In the genomic region with DNA sequence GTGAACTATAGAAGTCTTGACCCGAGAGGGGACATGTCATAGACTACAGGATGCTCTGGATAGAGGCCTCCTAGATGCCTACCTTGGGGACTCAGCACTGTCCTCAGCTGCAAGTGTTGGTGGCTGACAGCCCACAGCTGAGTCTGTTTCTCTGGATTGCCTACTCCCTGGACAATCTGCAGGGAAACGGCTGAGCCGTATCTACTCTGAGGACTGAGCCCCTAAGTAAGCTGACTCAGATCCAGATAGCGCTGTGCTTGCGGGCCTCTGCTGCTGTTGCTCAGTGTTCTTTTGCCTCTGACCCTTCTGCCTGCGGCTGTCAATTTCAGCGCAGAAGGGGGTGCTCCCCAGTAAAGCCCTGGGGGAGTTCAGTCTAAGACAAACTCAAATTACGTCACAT, we compare ENCODE assay signal across 24 mouse cellular contexts. TPM values are rescaled to one million over a fixed set of nuclear protein-coding genes. Genes with fewer than 3 reads are reported as not detected.
DNase-seq lines count a peak whose midpoint lies in the region; ATAC-seq and TF ChIP-seq lines count a peak whose summit lies in the region.
"Had no signal": no experiment of that assay in that cellular context is flagged by ENCODE, and none has a peak within 500 bp of the region (broad histone marks: within the 10 kb centered on the region; RNA-seq: fewer than 3 reads in every experiment).

No protein-coding gene starts in this region.

- H3K9me3 ChIP-seq in heart, embryonic 13.5 days, result no peaks in the 10 kb centered on the region
- no peaks in the 10 kb centered on the region for H3K9me3 ChIP-seq in MEL (replicated peaks; ENCODE audit: insufficient read depth, low read length)
- no peaks in the 10 kb centered on the region for H3K9me3 ChIP-seq in forebrain, postnatal 0 days (ENCODE audit: low read length)
- H3K9me3 ChIP-seq: heart, embryonic 10.5 days had no signal

- TF ChIP-seq RAD21 in MEL (IDR thresholded peaks at IDR 0.05; ENCODE audit: low read depth, low read length), result no peak

- 0 out of 2 replicates have a peak, but pooled peaks cover 5% of the 10 kb centered on the region for H3K27me3 ChIP-seq in heart, embryonic 13.5 days (replicated peaks)
- H3K27me3 ChIP-seq in MEL (ENCODE audit: control insufficient read depth in 1 of 2, insufficient read depth in 2 of 2, low read length in 2 of 2), result peaks cover 0 to 2% of the 10 kb centered on the region in 2 experiments; a peak in 1 of 4 replicates
- H3K27me3 ChIP-seq in forebrain, postnatal 0 days (ENCODE audit: insufficient read depth, low read length), result no peaks in the 10 kb centered on the region

- no peak overlapping the region for H3K4me3 ChIP-seq in heart, embryonic 13.5 days
- H3K4me3 ChIP-seq in MEL (ENCODE audit: control insufficient read depth in 1 of 2, insufficient read depth in 1 of 2, low read depth in 2 of 2, low read length in 2 of 2), result no peak overlapping the region
- H3K4me3 ChIP-seq in embryonic fibroblast, embryonic 13.5 days (ENCODE audit: insufficient read depth, low read length), result no peak overlapping the region
- H3K4me3 ChIP-seq in forebrain, postnatal 0 days (ENCODE audit: low read depth, low read length), result no peak overlapping the region
- H3K4me3 ChIP-seq: heart, embryonic 10.5 days had no signal

- no peaks in the 10 kb centered on the region for H3K36me3 ChIP-seq in heart, embryonic 13.5 days
- H3K36me3 ChIP-seq in MEL (ENCODE audit: control insufficient read depth in 1 of 2, insufficient read depth in 2 of 2, low read length in 2 of 2), result peaks cover 0 to 6% of the 10 kb centered on the region in 2 experiments; a peak in 2 of 4 replicates
- no peaks in the 10 kb centered on the region for H3K36me3 ChIP-seq in forebrain, postnatal 0 days (ENCODE audit: insufficient read depth)
- H3K36me3 ChIP-seq: heart, embryonic 10.5 days had no signal

- intact Hi-C loops in left cerebral cortex, postnatal 4 days (cut with DNase I), result no loop called here

- ATAC-seq in heart, embryonic 13.5 days (ENCODE audit: extremely low read depth, insufficient number of reproducible peaks, low FRiP score, low TSS enrichment), result no peak
- ATAC-seq in forebrain, postnatal 0 days, result no peak
- ATAC-seq: CD4-positive, CD25-positive, alpha-beta regulatory T cell, adult 4 months; forebrain, embryonic 14.5 days; hindbrain, postnatal 0 days; inflammation-experienced regulatory T-cells, adult 6 months; intestine, embryonic 16.5 days had no signal

- H3K27ac ChIP-seq in heart, embryonic 13.5 days (replicated peaks), result no peak overlapping the region
- peak overlapping the region; percentile 78 for H3K27ac ChIP-seq in MEL (ENCODE audit: control insufficient read depth, low read depth, low read length)
- 0 out of 2 replicates have a peak overlapping the region, but pooled peaks have one; percentile 26 for H3K27ac ChIP-seq in embryonic fibroblast, embryonic 13.5 days (ENCODE audit: insufficient read depth, low read length)
- no peak overlapping the region for H3K27ac ChIP-seq in forebrain, postnatal 0 days (ENCODE audit: low read depth, low read length)
- H3K27ac ChIP-seq: heart, embryonic 10.5 days; hindbrain, embryonic 14.5 days; hindbrain, postnatal 0 days had no signal

- no peak overlapping the region for H3K4me2 ChIP-seq in heart, embryonic 13.5 days
- H3K4me2 ChIP-seq in forebrain, postnatal 0 days (ENCODE audit: low read depth), result no peak overlapping the region
- H3K4me2 ChIP-seq: hindbrain, embryonic 14.5 days had no signal

- H3K79me2 ChIP-seq in MEL (ENCODE audit: control insufficient read depth, insufficient read depth, low read length, poor library complexity), result no peaks in the 10 kb centered on the region

- no peak for DNase-seq in heart, adult 18-20 months
- DNase-seq in MEL (ENCODE audit: low read depth, low spot score), result peak; percentile 17
- no peak for DNase-seq in forebrain, postnatal 0 days
- DNase-seq in left cerebral cortex, postnatal 4 days, result no peak
- DNase-seq: adrenal gland, adult 2 months; adrenal gland, postnatal 14 days; cerebellum, adult 11 months; cerebellum, adult 2 months; cerebellum, adult 9-11 months; cerebellum, postnatal 25 days; gastrocnemius, postnatal 10 days; gastrocnemius, postnatal 36 days; heart, postnatal 10 days; heart, postnatal 4 days; kidney, adult 18-20 months had no signal

- 0 out of 2 replicates have a peak overlapping the region, but pooled peaks have one; percentile 5 for H3K9ac ChIP-seq in heart, embryonic 13.5 days
- H3K9ac ChIP-seq in MEL (ENCODE audit: control insufficient read depth, low read depth, low read length, poor library complexity, severe bottlenecking), result peak overlapping the region; percentile 59
- no peak overlapping the region for H3K9ac ChIP-seq in forebrain, postnatal 0 days
- H3K9ac ChIP-seq: hindbrain, embryonic 14.5 days had no signal

- no peak for TF ChIP-seq CTCF in MEL (IDR thresholded peaks at IDR 0.05 in 2 of 3, conservative IDR thresholded peaks at IDR 0.05 in 1 of 3; ENCODE audit: control insufficient read depth in 1 of 3, insufficient read depth in 1 of 3, low read depth in 2 of 3, low read length in 3 of 3, poor library complexity in 1 of 3, severe bottlenecking in 1 of 3)
- TF ChIP-seq CTCF in embryonic fibroblast, embryonic 13.5 days (IDR thresholded peaks at IDR 0.05; ENCODE audit: borderline replicate concordance, insufficient read depth, low read length), result no peak
- TF ChIP-seq CTCF in forebrain, postnatal 0 days (IDR thresholded peaks at IDR 0.05; ENCODE audit: low read depth), result no peak

- 53% methylated on average over 8 of the region's 8 CpGs for WGBS in heart, embryonic 13.5 days
- WGBS in forebrain, postnatal 0 days, result 88% methylated on average over 8 of the region's 8 CpGs

- TF ChIP-seq POLR2A in MEL (IDR thresholded peaks at IDR 0.05; ENCODE audit: control insufficient read depth in 1 of 2, insufficient read depth in 1 of 2, low read depth in 1 of 2, low read length in 2 of 2, poor library complexity in 1 of 2), result no peak
- no peak for TF ChIP-seq POLR2A in embryonic fibroblast, embryonic 13.5 days (IDR thresholded peaks at IDR 0.05; ENCODE audit: low read depth, low read length)

- peaks cover 2% of the 10 kb centered on the region; the same call in 1 of the 2 replicates for H3K4me1 ChIP-seq in heart, embryonic 13.5 days
- peaks cover 0 to 7% of the 10 kb centered on the region in 2 experiments; a peak in 2 of 4 replicates for H3K4me1 ChIP-seq in MEL (ENCODE audit: control insufficient read depth in 1 of 2, insufficient read depth in 2 of 2, low read length in 2 of 2)
- H3K4me1 ChIP-seq in embryonic fibroblast, embryonic 13.5 days (ENCODE audit: control insufficient read depth, insufficient read depth, low read length), result no peaks in the 10 kb centered on the region
- H3K4me1 ChIP-seq in forebrain, postnatal 0 days (ENCODE audit: insufficient read depth), result no peaks in the 10 kb centered on the region

- TF ChIP-seq EP300 in MEL (IDR thresholded peaks at IDR 0.05; ENCODE audit: low read depth in 1 of 2, low read length in 2 of 2), result no peak

TF ChIP-seq in MEL, 35 proteins besides CTCF, POLR2A, EP300 and RAD21:
- TF ChIP-seq TBP (IDR thresholded peaks at IDR 0.05; ENCODE audit: low read depth, low read length) (no peak), NRF1 (IDR thresholded peaks at IDR 0.05; ENCODE audit: insufficient read depth, low read depth, low read length, poor library complexity, severe bottlenecking) (no peak), MYC (IDR thresholded peaks at IDR 0.05; ENCODE audit: low read depth, low read length) (no peak), HCFC1 (IDR thresholded peaks at IDR 0.05; ENCODE audit: low read depth, low read length) (no peak), MAZ (IDR thresholded peaks at IDR 0.05; ENCODE audit: low read depth, low read length) (no peak)

RNA-seq across cellular contexts. Expression of gene Osbp, which starts 7.9 kb away (rescaled TPM):
- polyA plus RNA-seq in heart, embryonic 13.5 days (2015; fragmentation: Nextera tagmentation; extraction: Ambion mirVana), result 4.2 and 4.8 TPM in 2 replicates
- total RNA-seq in heart, adult 18-20 months (2021), result 10 to 100 TPM; 97.2 to 99.2 TPM
- total RNA-seq in MEL (2012; rRNA removed), result 16.4 and 16.5 TPM in 2 replicates
- 10 to 100 TPM; 38.8 to 64.6 TPM for polyA plus RNA-seq in MEL (2012; ENCODE audit: insufficient read depth in 1 of 2, insufficient read length in 2 of 2, low read depth in 1 of 2, low replicate concordance in 2 of 2, missing spikeins in 1 of 2)
- polyA plus RNA-seq in embryonic fibroblast, embryonic 13.5 days (2011; ENCODE audit: insufficient read length, low read depth, missing spikeins), result 49.4 and 54.4 TPM in 2 replicates
- 27.3 and 30.3 TPM in 2 replicates for total RNA-seq in forebrain, postnatal 0 days (2014; rRNA removed)
- polyA plus RNA-seq in forebrain, postnatal 0 days (2015; fragmentation: Nextera tagmentation; extraction: Ambion mirVana), result 2.3 and 3.1 TPM in 2 replicates
- 10 to 100 TPM; 52.5 to 54.4 TPM for total RNA-seq in left cerebral cortex, postnatal 4 days (2021)

RNA-seq across cellular contexts. Expression of gene Patl1, which starts 45.6 kb away (rescaled TPM):
- 16.0 and 17.0 TPM in 2 replicates for polyA plus RNA-seq in heart, embryonic 13.5 days (2015; fragmentation: Nextera tagmentation; extraction: Ambion mirVana)
- 10 to 100 TPM; 24.7 to 27.3 TPM for total RNA-seq in heart, adult 18-20 months (2021)
- total RNA-seq in MEL (2012; rRNA removed), result 5.4 and 6.1 TPM in 2 replicates
- 10 to 100 TPM in 1 of 2 experiments, not detected in 1; 33.5 TPM for polyA plus RNA-seq in MEL (2012; ENCODE audit: insufficient read depth in 1 of 2, insufficient read length in 2 of 2, low read depth in 1 of 2, low replicate concordance in 2 of 2, missing spikeins in 1 of 2)
- 23.5 and 26.1 TPM in 2 replicates for polyA plus RNA-seq in embryonic fibroblast, embryonic 13.5 days (2011; ENCODE audit: insufficient read length, low read depth, missing spikeins)
- total RNA-seq in forebrain, postnatal 0 days (2014; rRNA removed), result 7.2 and 12.1 TPM in 2 replicates
- 7.7 and 11.8 TPM in 2 replicates for polyA plus RNA-seq in forebrain, postnatal 0 days (2015; fragmentation: Nextera tagmentation; extraction: Ambion mirVana)
- 10 to 100 TPM; 25.8 to 27.1 TPM for total RNA-seq in left cerebral cortex, postnatal 4 days (2021)

Comparison
In these comparisons a context has a peak if more than half of its experiments do, and no peak if none do; other contexts are left out.
1. H3K27ac ChIP-seq: peak in MEL (single experiment) and embryonic fibroblast, embryonic 13.5 days (single experiment); none in heart, embryonic 13.5 days (single experiment) and forebrain, postnatal 0 days (single experiment).